Mouse (Mus musculus) yolk sac, embryonic 10.5 days (tissue): Measurements from ENCODE around the gene Il4i1.
A peak's percentile ranks its signal among the peaks of the same experiment; 100 is the strongest.

ENCODE experiments used
- DNase-seq: peaks from one replicate; pipeline ENCODE4 v3.0.0-alpha.2; 2017; ENCODE audit warnings: low spot score

The Il4i1 gene

DNA sequence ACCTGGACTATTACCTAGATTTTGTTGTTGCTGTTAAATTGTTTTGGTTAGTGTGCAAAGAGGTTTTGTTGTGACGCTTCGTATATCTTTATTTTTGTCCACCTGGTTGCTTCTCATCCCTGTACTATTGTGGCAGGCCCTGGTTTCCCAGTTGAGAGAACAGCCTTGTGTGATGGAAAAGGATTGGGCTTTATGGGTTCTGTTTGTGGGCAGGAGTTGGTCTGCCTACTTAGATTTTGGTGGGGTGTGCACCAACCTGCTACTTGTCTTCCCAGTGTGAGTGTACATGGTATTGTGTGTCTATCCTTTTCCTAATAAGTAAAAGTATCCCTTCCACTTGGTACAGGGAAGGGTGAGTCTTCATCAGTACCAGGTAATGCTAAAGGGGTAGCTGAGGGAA, 3.2 kb downstream of the Il4i1 start:
- DNase-seq: no peak

DNA sequence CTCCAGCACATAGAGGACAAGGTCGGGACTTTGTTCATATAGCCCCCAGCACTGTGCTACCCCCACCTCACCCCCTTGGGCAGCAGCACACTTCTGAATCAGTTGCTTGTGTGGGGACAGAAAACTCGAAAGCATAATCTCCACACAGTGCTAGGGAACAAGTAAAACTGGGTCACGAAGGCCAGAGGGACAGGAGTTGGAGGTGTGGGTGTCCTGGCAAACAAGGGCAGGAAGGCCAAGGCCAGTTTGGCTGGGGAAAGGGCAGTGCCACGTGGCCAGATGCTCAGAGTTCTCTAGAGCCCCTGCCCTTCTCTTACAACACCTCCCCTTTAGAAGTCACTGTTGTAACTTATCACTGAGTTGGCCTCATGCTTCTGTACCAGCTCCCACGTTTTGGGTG, 3.7 kb downstream of the Il4i1 start:
- DNase-seq: no peak

DNA sequence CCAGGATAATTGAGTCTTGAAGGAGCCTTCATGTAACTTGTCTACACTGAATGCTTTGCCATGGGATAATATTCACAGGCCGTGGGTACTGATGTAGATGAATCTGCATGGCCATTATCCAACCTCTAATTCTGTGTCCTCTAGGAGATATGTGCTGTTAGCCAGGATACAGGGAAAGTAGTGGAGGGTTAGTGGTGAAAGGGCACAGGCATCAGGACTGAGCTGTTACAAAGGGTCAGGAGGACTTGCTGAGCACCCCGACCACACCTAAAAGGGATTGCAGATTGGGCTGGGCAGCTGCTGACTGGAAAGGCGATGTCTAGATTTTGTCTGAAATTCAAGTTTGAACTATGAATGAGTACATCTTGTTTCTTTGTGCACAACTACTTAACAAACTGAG, 4.3 kb downstream of the Il4i1 start:
- no peak for DNase-seq

DNA sequence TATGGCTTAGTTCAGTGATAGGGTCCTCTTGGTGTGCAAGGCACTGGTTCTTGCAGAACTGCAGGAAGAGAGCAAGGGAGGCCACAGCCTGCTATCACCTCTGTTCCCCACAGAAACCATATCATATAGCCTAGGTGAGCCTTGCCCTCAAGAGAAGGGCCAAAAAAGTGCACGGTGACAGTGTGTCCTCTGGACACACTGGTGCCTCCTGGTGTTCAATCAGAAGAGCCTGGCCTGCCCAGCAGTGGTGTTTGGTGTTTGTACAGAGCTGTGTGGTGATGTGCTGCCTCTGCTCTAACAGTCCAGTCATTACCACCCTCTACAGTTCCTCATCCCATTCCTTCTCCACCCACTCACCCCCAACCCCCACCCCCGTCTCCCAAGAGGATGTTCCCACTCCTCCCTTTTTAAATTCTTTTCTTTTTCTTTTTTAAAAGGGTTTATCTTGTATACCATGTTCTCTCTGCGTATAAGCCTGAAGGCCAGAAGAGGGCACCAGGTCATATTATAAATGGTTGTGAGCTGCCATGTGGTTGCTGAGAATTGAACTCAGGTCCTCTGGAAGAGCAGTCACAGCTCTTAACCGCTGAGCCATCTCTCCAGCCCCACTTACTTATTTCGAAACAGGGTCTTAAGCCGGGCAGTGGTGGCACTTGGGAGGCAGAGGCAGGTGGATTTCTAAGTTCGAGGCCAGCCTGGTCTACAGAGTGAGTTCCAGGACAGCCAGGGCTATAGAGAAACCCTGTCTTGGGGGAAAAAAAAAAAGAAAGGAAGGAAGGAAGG, 5.7 kb downstream of the Il4i1 start:
- no peak for DNase-seq

DNA sequence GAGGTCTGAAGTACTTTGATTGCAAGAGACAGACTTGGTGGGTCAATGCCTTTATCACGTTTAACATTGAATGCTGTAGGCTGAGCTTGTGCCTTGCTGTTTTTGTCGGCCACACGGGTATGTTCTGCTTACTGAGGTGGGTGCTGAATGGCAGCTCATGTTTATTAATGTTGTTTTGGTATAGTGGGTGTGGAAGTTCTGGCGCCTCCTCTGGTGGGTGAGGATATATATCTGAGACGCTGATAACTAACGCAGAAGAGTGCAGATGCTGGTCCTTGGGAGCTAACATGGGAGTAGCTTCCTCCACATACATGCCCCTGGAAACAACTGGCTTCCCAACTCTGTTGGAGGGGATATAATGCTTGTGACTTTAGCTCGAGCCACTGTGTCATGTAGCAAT, 7.2 kb downstream of the Il4i1 start:
- DNase-seq: no peak

DNA sequence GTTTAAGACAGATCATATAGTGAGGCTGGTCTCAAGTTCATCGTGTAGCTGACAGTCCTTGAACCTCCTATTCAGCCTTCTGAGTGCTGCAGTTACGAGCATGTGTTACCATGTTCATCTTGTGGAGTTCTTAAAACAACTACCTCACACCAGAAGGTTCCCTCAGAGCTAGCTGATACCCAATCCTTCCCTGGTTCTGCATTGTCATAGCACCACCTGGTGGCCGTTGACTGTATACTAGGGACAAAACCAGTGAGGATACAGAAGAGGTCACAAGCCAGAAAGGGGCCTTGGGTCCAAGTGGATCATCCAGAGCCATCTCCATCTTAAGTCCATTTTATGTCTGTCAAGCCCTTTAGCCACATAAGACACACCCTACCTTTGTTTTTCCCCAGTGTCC, 8.7 kb downstream of the Il4i1 start:
- peak; percentile 49 for DNase-seq

DNA sequence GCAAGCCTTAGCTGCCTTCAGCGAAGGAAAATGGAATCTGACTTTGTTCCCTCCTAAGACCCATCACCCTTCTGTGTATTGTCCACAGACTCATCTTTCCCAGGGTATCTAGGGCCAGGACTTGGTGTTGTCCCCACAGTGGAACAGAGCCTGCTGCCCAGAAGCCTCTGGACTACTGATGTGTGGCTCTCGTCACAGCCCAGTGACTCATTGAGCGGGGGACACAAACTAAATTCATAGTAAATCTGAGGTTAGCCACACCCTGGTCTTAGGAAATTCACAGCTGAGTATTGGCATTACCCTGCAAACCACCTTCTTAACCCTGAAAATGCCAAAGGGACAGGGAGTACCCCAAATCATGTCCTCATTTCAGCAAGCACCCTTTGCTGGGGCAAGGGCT, 10.6 kb downstream of the Il4i1 start:
- no peak for DNase-seq

DNA sequence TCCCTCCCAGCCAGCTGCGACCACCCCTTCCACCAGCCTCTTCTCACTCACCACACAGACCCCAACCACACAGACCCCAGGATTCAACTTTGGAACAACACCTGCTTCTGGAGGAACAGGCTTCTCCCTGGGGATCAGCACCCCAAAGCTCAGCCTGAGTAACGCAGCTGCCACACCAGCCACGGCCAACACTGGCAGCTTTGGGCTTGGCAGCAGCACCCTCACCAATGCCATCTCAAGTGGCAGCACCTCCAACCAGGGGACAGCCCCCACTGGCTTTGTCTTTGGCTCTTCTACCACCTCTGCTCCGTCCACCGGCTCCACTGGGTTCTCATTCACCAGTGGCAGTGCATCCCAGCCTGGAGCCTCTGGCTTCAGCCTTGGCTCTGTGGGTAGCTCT, 12.5 kb downstream of the Il4i1 start:
- DNase-seq: no peak

DNA sequence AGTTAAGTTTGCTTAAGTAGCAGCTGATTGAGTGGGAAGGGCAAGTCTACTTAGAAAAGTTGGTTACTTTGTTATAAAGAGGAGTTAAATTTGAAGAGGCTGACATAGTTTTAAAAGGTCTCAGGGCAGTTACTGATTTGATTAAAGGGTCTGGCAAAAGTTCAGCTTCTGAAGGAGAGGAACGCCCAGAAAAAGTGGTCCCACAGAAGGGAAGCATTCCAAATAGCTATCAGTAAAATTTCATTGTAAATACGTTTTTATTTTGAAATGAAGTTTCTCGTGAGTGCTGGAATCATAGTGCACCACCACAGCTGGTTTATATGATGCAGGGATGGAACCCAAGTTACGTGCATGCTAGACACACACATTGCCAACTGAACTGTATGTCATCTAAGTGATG, 16.6 kb downstream of the Il4i1 start:
- DNase-seq: no peak

DNA sequence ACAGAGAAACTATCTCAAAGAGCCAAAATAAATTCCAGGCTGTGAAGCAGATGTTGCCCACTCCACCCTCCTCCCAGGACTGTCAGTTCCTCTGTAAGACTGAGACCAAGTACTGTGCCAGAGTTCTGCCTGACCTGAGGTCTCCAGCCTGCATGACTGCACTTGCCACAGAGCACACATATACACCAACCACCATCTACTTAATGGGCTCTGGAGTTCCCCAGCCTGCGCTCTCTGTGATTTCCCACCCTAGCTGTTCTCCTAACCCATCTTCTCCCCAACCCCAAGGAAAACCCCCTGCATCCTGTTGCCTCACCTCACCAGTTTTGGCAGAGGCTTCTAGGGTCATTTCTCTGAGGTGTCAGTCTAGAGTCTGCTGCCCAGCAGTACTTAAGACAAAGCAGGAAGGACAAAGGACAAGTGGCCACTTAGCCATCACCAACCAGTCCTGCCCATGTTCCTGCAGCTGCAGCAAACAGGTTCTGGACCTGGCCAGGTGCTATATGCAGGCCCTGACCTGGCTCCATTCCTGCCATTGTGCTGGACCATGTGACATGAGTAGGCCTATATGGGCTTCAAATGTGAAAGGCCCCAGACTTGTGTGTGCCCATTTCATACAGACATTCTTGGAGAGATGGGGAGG, 19.3 kb downstream of the Il4i1 start:
- no peak for DNase-seq

DNA sequence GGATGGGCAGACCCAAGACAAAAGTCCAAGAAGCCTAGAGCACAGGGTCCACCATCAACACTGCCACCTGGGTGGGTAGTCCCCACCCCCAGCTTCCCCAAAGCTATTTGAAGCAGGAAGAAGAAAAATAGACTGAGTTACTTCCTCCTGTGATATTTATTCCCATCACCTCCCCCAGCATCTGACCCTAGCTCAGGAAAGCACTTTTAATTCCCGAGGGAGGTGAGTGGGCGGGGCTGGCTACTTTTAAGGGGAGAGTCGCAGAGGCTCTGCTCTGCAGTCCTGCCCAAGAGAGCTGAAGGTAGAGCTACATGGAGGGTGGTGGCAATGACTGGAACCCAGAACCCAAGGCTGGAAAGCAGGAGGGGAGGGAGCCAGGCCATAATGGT, 19.8 kb downstream of the Il4i1 start:
- DNase-seq: no peak

DNA sequence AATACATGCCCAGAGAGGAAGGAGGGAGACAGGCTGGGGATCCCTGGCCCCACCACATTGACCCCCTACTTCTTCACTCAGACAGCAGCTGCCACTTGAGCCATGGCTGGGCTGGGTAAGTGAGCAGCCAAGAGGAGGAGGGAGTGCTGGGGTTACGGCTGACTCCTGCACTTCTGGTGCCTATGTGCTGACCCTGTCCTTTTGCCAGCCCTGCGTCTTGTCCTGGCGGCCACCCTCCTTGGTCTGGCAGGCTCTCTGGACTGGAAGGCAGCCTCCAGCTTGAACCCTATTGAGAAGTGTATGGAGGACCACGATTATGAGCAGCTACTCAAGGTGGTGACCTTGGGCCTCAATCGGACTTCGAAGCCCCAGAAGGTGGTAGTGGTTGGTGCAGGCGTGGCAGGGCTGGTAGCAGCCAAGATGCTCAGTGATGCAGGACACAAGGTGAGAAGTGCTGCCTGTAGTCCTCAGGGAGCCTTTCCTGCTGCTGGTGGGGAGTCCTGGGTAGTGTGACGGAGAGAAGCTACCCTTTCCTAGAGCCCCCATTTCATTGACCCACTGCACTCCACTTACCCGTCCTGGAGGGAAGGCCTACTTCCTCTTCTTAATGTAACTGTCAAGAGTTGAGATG, 20.4 kb downstream of the Il4i1 start:
- no peak for DNase-seq

DNA sequence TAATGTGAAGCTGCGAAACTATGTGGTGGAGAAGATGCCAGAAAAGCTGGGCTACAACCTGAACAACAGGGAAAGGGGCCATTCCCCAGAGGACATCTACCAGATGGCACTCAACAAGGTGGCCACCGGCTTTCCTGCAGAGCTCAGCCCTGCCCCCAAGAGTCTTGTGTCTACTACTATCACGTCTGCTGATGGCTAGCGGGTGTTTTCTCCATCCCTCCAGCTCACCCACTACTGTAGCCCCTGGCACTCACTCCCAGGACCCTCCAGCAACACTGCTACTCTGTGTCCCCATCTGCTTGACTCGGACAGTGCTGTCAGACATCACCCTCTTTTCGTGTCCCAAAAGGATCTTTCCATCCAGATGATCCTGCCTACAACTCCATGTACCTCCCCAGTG, 21.9 kb downstream of the Il4i1 start:
- DNase-seq: no peak

DNA sequence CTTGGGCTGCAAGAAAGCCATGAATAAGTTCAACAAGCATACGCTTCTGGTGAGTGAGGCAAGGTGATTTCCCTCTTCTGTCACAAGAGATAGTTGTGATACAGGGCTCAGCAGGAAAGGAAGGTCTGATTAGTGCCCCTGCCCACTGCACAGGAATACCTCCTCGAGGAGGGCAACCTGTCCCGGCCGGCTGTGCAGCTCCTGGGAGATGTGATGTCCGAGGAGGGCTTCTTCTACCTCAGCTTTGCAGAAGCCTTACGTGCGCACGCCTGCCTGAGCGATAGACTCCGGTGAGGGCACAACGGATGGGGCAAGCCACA, 22.9 kb downstream of the Il4i1 start:
- DNase-seq: no peak

DNA sequence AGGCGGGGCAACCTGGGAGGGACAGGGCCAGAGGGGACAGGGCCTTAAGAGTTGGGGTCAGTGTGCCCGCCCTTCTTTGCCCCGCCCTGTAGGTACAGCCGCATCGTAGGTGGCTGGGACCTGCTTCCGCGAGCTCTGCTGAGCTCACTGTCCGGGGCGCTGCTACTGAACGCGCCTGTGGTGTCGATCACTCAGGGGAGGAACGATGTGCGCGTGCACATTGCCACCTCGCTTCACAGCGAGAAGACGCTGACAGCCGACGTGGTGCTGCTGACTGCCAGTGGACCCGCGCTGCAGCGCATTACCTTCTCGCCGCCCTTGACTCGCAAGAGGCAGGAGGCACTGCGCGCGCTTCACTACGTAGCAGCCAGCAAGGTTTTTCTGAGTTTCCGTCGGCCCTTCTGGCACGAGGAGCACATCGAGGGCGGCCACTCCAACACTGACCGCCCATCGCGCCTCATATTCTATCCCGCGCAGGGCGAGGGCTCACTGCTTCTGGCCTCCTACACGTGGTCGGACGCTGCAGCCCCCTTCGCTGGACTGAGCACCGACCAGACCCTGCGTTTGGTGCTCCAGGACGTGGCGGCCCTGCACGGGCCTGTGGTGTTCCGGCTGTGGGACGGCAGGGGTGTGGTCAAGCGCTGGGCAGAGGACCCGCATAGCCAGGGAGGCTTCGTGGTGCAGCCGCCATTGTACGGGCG, 23.5 kb downstream of the Il4i1 start:
- DNase-seq: peak; percentile 43

DNA sequence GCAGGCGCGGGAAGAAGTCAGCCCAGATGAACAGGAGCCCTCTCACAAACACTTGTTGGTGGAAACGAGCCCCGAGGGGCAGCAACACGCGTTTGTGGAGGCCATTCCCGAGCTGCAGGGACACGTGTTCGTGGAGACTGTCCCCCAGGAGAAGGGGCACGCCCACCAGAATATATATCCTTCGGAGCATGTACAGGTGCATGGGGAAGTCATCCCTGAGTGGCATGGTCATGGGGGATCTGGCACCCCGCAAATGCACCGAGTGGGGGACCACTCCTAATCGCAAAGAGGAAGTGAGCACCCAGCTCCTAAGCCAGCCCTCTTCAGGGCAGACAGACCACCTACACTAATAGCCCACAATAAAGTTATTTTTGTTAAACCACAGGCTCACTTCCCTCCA, 24.2 kb downstream of the Il4i1 start:
- no peak for DNase-seq

DNA sequence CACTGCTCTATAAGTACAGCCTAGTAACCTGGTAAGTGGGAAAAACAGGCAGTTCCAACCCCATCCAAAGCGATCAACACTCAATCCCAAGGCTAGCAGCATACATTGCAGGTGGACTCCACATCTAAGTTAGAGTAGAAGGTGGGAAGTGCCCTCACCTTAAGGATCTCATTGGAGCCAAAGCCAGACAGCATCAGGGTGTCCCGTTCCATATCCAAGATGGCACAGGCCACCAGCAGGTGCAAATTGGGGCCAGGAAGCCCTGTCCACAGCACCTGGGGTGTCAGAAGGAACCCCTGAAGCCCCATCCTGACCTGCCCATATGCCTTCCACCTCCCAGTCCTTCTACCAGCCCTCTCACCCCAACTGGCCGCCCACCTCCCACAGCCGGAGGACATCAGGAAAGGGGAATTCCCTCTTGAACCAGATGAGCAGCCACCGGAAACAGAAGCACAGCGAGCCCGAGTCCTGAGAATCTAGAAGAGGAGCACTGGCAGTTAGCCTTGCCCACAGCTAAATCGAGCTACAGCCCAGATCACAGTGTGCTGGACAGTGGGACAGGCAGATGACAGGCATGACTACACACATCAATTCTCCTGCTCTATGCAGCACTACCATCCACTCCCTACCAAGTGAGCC, 25.8 kb downstream of the Il4i1 start:
- no peak for DNase-seq

DNA sequence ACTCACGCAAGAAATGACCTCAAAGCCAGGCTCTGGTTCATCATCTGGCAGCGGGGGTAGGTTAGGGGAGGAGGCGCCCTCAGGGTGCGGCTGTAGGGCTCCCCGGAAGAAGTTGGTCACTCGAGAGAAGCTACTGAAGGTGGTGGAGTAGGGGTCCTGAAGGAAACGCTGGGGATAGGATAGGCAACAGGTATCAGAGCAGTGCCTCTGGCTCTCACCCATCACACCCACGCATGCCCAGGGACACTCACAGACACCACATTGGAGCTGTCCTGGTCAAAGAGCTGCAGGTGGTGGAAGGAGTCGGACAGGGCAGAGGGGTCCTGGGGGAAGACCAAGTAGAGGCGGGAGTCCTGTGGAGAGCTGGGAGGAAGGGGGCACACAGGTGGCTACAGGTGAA, 28.8 kb downstream of the Il4i1 start:
- no peak for DNase-seq

DNA sequence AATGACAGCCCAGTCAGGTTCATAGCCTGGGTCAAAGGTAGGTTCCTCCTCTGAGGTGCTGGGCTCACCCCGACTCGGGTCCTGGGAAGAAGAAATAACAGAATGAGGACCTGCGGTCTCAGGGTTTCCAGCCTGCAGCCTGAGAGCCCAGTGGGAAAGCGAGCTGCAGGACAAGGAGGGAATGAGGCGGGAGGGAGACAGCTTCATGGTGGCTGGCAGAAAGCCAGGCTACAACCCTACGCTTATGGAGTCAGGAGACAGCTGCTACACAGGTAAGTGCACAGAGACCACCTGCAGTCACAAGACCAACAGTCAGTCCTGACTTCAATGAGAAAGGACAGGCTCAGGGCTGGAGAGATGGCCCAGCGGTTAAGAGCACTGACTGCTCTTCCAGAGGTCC, 30.6 kb downstream of the Il4i1 start:
- DNase-seq: no peak

DNA sequence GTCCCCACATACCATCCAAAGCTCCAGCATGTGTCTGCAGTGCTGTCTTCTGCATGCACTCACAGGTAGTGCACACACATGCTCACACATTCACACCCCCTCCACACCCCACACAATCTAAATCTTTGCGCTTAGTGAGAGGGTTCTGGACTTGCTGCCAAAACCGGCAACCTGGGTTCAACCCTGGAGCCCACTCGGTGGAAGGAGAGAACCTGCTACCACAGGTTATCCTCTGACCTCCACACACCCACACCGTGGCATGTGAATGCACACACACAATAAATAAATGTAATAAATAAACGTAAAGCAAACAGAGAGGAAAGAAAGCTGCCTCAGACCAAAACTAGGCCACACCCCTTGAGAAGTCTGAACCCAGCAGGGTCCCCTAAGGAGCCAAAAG, 31.6 kb downstream of the Il4i1 start:
- no peak for DNase-seq

DNA sequence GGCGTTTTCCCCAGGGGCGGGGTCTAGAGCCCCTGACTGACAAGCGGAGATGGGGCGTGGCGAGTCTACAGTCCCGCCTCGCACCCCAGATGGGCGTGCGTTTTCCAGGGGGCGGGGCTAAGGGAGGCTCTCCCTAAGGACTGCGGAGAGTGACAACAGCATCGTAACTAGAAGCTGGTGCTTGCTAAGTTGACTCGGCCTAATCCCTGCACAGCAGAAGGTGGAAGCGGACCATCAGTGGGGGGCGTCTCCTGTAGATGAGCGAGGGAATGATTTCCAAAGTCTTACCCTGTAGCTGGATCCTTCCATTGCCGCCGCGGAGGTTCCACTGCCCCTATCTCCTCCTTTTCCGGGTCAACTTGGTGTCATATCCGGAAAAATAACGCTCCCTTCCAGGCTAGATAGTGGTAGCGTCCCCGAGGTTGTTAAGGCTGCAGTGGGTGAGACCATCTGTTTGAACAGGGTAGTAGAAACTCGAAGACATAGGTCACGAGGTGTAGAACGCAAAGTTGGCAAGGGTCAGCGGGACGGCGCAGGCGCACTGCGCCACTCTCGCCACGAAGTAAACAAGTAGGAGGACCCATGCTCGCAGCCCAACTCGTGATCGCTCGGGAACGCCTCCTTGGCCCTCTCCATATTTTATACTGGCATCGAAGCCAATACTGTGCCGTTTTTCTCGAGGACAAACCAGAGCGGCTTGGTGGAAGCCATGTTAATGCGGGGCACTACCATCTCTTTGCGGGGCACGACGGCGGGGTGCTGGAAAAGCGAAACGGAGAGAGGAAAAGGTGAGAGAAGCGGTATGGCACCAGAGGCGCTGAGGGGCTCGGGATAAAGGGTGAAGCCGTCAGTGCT, 32.6 kb downstream of the Il4i1 start, which contains the start of the genes Akt1s1 and Tbc1d17:
Gene Akt1s1 (plus strand): TSS at position 431 of the 855 bp plus-strand sequence.
Gene Tbc1d17 (minus strand): TSS at position 519 of the 855 bp plus-strand sequence.
- DNase-seq: peak; percentile 99
